Mouse (Mus musculus): ENCODE results near the gene Tmem143. TPM values are rescaled to one million over a fixed set of nuclear protein-coding genes. Genes with fewer than 3 reads are reported as not detected.
"Not testable (repeated sequence)": the region's sequence is repeated elsewhere in the genome, so short reads cannot be mapped to it uniquely, and the experiment has no call there.

Gene Tmem143
- polyA plus RNA-seq, 1 experiment from 2014 or later: 4.4 TPM

DNA sequence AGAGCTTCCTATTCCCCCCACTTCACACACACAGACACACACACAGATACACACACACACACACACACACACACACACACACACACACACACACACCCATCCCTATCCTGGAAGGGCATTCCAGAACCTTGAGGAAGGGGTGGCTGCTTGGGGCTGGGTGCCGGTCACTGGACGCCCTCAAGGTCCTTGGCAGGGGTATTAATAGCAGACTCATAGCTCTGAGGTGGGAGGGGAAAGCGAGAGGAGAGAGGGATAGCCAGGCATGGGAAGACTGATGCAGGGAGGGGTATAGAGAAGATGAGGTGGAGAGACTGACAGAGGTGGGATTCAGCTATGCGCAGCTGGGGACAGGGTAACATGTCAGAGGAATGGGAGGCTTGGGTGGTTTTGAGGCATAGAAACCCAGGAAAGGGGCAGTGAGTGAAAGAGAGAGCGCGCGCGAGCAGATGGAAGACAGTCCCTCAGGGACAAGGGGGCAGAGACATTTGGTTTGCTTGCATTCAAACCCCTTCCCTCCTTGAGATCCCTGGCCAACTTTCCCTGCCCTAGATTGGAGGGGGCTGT, 27.6 kb upstream of the Tmem143 start:
- WGBS: 7% methylated on average over 8 of the region's 8 CpGs
- Histone ChIP-seq H3K4me2 (replicated peaks) (peak overlapping the region; percentile 85), H3K9ac (peak overlapping the region; percentile 36), H3K9me3 (no peaks in the 10 kb centered on the region), H3K36me3 (no peaks in the 10 kb centered on the region), H3K4me1 (peaks cover 61% of the 10 kb centered on the region), H3K4me3 (peak overlapping the region; percentile 27), H3K27me3 (replicated peaks) (peaks cover 64% of the 10 kb centered on the region), H3K27ac (no peak overlapping the region)
- no peak for ATAC-seq (ENCODE audit: low FRiP score, low read depth)

DNA sequence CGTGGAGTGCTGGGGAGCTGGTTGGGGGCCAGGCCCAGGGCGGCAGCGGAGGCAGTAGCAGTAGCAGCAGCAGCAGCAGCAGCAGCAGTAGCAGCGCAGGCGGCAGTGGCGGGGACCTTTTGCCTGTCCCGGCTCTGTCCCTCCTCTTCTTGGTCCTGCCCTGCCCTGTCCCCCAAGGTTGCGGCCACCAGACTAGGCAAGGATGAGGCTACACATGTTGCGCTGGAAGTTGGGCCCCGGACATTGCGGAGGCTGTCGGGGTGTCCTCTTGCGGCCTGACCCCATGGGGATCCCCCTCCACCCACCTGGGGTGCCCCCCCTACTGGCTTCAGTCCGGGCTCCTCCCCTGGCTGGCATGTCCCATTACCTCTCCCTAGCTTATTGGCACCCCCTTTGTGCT, 27.0 kb upstream of the Tmem143 start:
- Histone ChIP-seq H3K27me3 (replicated peaks) (peaks cover 64% of the 10 kb centered on the region), H3K4me2 (replicated peaks) (peak overlapping the region; percentile 85), H3K36me3 (0 out of 2 replicates have a peak, but pooled peaks cover 4% of the 10 kb centered on the region), H3K4me3 (peak overlapping the region; percentile 27), H3K4me1 (peaks cover 66% of the 10 kb centered on the region), H3K27ac (no peak overlapping the region), H3K9ac (peak overlapping the region; percentile 36), H3K9me3 (no peaks in the 10 kb centered on the region)
- ATAC-seq (ENCODE audit: low FRiP score, low read depth): no peak
- 7% methylated on average over 14 of the region's 14 CpGs for WGBS

DNA sequence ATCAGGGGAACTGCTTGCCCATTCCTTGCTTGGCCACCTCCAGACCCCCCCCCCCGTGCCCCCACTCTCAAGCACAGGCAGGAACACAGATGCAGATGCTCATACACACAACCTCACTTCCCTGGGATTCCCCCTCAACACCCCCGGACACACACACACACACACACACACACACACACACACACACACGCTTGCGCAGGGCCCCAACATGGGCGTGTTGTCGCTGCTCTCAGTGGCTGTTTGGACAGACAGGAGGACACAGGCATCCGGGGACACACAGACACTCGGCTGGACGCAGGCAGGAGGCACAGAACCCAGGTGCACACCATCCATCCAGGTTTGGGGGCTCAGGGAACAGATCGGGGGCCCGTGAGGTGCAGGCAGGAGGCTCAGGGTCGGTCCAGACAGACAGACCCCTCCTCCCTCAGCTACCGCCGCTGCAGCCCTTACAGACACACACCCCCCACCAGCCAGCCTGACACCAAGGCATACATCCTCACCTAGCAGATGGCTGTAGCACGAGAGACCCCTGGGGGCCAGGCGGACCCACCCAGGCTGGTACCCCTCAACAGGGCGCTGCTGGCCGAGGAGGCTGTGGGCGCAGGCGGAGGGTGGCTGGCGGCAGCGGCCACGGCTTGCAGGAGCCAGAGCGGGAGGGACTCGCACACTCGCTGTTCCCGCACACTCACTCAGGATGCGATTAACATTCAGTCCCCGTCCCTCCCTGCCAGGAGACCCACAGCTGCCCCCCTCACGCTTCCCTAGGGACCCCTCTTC, 26.3 kb upstream of the Tmem143 start:
- 3% methylated on average over 30 of the region's 30 CpGs for WGBS
- peaks cover 70% of the 10 kb centered on the region for H3K4me1 ChIP-seq
- H3K4me3 ChIP-seq: peak overlapping the region; percentile 27
- ATAC-seq (ENCODE audit: low FRiP score, low read depth): no peak
- H3K27me3 ChIP-seq (replicated peaks): peaks cover 61% of the 10 kb centered on the region
- peak overlapping the region; percentile 36 for H3K9ac ChIP-seq
- peak overlapping the region; percentile 85 for H3K4me2 ChIP-seq (replicated peaks)
- peaks cover 6% of the 10 kb centered on the region; the same call in 1 of the 2 replicates for H3K36me3 ChIP-seq
- no peaks in the 10 kb centered on the region for H3K9me3 ChIP-seq
- no peak overlapping the region for H3K27ac ChIP-seq

DNA sequence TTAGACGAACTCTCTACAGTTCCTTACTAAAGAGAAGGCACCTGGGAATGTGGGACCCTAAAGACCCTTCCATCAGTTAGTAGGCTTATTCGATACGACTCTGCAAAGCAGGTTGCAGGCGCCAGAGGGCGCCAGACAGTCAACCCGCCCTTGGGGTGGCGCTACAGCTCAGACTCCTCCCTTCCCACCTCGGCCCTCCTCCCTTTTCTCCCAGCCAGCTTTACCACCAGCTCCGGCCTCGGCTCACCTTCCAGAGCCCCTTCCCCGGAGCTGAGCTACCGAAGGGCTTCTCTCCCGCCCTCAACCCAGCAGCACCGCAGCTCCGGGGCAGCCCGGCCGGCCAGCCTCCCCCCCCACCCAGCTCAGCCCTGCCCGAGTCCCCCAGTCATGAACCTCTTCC, 24.1 kb upstream of the Tmem143 start, which contains the start of gene Kdelr1:
Gene Kdelr1, plus strand, starts transcription at position 149 of the 400 bp plus-strand sequence.
- H3K27me3 ChIP-seq (replicated peaks): peaks cover 45% of the 10 kb centered on the region
- peak; percentile 53 for ATAC-seq (ENCODE audit: low FRiP score, low read depth)
- H3K36me3 ChIP-seq: peaks cover 27% of the 10 kb centered on the region
- no peaks in the 10 kb centered on the region for H3K9me3 ChIP-seq
- H3K4me2 ChIP-seq (replicated peaks): peak within 1 kb of the TSS; percentile 88
- peak within 1 kb of the TSS; percentile 29 for H3K27ac ChIP-seq
- peak within 1 kb of the TSS; percentile 65 for H3K4me3 ChIP-seq
- WGBS: under 1% methylated on average over 18 of the region's 18 CpGs
- peak within 1 kb of the TSS; percentile 89 for H3K9ac ChIP-seq
- H3K4me1 ChIP-seq: peaks cover 53% of the 10 kb centered on the region

DNA sequence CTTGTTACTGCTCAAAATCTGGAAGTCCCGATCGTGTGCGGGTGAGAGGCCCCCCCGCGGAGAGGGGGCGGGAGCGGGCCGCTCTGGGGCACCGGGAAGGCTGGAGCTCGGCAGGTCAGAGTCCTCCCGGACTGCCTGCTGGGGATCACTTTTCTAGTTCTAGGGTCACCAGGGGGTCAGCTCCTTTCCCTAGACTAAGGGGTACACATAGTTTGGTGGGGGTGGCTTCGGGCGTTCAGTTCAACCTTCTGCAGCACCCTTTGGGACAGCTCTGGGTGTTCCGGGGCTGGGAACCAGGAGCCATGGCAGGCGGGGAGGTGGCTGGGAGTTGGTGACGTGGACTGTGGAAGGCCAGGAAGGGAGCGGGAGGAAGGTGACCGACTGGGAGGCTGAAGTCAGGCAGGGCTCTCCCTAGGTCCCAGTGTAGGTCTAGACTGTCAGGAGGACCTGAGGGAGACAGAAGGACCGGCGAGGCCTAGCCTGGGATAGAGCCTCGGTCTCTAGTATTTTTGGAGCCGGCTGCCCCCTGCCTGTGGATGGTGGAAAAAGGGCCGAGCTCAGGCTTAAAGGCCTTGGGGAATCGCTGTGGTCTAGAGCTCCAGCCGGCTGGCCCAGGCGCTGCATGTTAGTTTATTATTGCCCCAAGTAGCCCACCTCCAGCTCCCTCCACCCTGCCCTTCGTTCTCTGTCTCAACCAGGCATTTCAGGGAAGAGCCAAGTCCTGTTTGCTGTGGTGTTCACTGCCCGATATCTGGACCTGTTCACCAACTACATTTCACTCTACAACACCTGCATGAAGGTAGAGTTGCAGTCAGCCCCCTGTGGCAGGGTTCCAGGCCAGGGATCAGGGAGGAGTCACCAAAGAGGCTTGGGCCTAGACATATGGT, 23.4 kb upstream of the Tmem143 start:
- H3K9me3 ChIP-seq: no peaks in the 10 kb centered on the region
- peaks cover 38% of the 10 kb centered on the region for H3K27me3 ChIP-seq (replicated peaks)
- H3K4me2 ChIP-seq (replicated peaks): peak overlapping the region; percentile 88
- peak; percentile 27 for ATAC-seq (ENCODE audit: low FRiP score, low read depth)
- H3K36me3 ChIP-seq: peaks cover 31% of the 10 kb centered on the region
- WGBS: 2% methylated on average over 28 of the region's 28 CpGs
- H3K4me1 ChIP-seq: peaks cover 47% of the 10 kb centered on the region
- H3K27ac ChIP-seq: peak overlapping the region; percentile 29
- peak overlapping the region; percentile 65 for H3K4me3 ChIP-seq
- H3K9ac ChIP-seq: peak overlapping the region; percentile 89

DNA sequence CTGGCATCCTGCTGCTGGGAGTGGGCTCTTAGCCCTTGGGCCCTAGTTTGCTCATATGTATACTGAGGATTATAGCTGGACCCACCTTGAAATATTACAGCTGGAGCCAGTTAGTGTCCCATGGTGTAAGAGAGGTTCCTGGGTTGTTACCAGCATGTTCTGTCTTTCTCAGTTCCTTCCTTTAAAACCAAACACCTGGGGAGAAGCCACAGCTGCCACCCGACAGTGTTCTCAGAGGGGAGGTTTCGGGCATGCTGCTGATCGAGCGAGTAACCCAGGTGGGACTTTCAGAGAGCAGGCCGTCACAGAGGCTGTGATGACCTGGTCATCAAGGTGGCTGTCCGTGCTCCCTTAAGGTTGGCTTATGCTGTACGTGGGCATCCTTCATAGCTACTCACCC, 19.8 kb upstream of the Tmem143 start:
- Histone ChIP-seq H3K4me3 (no peak overlapping the region), H3K4me1 (peaks cover 17% of the 10 kb centered on the region), H3K9me3 (no peaks in the 10 kb centered on the region), H3K27ac (no peak overlapping the region), H3K4me2 (replicated peaks) (no peak overlapping the region), H3K36me3 (peaks cover 65% of the 10 kb centered on the region), H3K9ac (no peak overlapping the region), H3K27me3 (replicated peaks) (peaks cover 2% of the 10 kb centered on the region; the same call in 1 of the 2 replicates)
- whole genome bisulfite sequencing: 96% methylated on average over 7 of the region's 7 CpGs
- ATAC-seq (ENCODE audit: low FRiP score, low read depth): no peak

DNA sequence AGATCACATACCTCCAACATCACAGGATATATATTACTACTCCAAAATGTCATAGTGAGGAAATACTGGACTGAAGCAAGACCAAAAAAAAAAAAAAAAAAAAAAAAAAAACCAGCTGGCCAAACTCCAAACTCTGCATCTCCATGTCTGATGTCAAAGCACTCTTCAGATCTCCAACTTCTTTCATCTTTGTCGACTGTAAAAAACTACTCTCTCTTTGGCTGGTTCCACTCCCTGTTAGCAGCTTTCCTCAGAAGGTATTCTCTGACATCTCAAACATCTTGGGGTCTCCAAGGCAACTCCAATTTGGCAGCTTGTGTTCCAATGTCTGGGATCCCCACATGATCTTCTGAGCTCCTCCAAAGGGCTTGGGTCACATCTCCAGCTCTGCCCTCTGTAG, 18.5 kb upstream of the Tmem143 start, which contains the start of gene Grin2d:
Gene Grin2d, minus strand, starts transcription at position 101 of the 400 bp plus-strand sequence.
- not testable (repeated sequence) for H3K4me3 ChIP-seq; H3K4me2 ChIP-seq (replicated peaks); ATAC-seq (ENCODE audit: low FRiP score, low read depth); H3K9ac ChIP-seq; H3K27me3 ChIP-seq (replicated peaks); H3K9me3 ChIP-seq; H3K27ac ChIP-seq
- 94% methylated on average over 1 of the region's 1 CpGs for WGBS
- H3K4me1 ChIP-seq: peaks cover 17% of the 10 kb centered on the region
- peaks cover 78% of the 10 kb centered on the region for H3K36me3 ChIP-seq

DNA sequence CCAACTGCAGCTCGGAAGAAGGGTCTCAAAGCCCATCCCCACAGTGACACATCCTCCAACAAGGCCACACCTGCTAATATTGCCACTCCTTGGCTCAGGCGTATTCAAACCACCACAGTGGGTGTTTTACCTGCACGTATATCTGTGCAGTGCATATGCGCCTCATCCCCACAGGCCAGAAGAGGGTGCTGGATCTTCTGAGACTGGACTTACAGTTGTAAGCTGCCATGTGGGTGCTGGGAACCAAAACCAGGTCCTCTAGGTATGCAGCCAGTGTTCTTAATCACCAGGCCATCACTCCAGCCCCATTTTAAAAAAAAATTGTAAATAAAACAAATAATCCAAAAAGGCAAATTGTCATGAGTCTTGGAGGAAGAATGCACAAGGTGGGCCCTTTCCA, 16.2 kb upstream of the Tmem143 start:
- no peaks in the 10 kb centered on the region for H3K4me1 ChIP-seq
- 97% methylated on average over 4 of the region's 4 CpGs for WGBS
- H3K9me3 ChIP-seq: no peaks in the 10 kb centered on the region
- no peak overlapping the region for H3K9ac ChIP-seq
- H3K4me2 ChIP-seq (replicated peaks): no peak overlapping the region
- H3K27me3 ChIP-seq (replicated peaks): no peaks in the 10 kb centered on the region
- no peak overlapping the region for H3K27ac ChIP-seq
- no peak for ATAC-seq (ENCODE audit: low FRiP score, low read depth)
- peaks cover 93% of the 10 kb centered on the region for H3K36me3 ChIP-seq
- no peak overlapping the region for H3K4me3 ChIP-seq

DNA sequence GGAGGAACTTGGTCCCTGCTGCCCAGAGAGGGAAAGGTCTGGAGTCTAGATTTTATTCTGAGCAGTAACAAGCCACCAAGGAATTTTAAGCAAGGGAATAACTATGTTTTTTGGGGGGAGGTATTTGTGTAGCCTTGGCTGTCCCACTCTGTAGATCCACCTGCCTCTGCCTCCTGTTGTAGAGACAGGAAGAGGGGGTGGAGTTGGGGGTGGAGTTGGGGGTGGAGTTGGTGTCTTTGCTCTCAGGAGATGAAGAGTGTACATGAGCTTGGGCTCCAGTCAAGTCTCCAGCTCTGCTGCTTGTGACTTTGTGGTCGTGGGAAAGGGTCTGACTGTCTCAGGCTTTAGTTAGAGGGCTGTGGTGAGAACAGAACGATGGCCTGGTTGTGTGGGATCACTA, 15.7 kb upstream of the Tmem143 start:
- no peaks in the 10 kb centered on the region for H3K27me3 ChIP-seq (replicated peaks)
- H3K4me1 ChIP-seq: no peaks in the 10 kb centered on the region
- H3K9me3 ChIP-seq: no peaks in the 10 kb centered on the region
- no peak overlapping the region for H3K4me2 ChIP-seq (replicated peaks)
- no peak for ATAC-seq (ENCODE audit: low FRiP score, low read depth)
- 88% methylated on average over 2 of the region's 2 CpGs for WGBS
- H3K9ac ChIP-seq: no peak overlapping the region
- H3K36me3 ChIP-seq: peaks cover 88% of the 10 kb centered on the region
- no peak overlapping the region for H3K27ac ChIP-seq
- H3K4me3 ChIP-seq: no peak overlapping the region

DNA sequence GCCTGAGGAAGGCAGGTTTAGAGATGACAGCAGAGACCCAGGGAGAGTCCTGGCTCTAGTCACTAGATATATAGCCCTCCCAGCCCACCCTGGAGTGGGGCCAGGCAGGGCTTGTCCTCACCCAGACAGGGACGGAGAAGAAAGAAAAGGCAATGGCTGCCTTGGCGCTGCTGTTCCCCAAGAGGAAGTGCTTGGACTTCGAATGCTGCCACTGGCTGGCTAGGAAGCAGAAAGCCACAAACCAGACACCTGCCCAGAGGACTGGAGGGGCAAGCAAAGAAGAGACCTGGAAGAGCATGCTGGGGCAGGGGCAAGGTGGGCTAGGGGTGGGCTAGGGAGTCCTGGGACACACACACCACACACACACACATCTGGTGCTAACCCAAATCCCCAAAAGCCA, 9.5 kb upstream of the Tmem143 start:
- Histone ChIP-seq H3K9ac (peak overlapping the region; percentile 21; the same call in 1 of the 2 replicates), H3K9me3 (no peaks in the 10 kb centered on the region), H3K4me2 (replicated peaks) (no peak overlapping the region), H3K27ac (no peak overlapping the region), H3K4me1 (no peaks in the 10 kb centered on the region), H3K36me3 (peaks cover 31% of the 10 kb centered on the region), H3K27me3 (replicated peaks) (no peaks in the 10 kb centered on the region), H3K4me3 (no peak overlapping the region)
- 57% methylated on average over 3 of the region's 3 CpGs for WGBS
- no peak for ATAC-seq (ENCODE audit: low FRiP score, low read depth)

DNA sequence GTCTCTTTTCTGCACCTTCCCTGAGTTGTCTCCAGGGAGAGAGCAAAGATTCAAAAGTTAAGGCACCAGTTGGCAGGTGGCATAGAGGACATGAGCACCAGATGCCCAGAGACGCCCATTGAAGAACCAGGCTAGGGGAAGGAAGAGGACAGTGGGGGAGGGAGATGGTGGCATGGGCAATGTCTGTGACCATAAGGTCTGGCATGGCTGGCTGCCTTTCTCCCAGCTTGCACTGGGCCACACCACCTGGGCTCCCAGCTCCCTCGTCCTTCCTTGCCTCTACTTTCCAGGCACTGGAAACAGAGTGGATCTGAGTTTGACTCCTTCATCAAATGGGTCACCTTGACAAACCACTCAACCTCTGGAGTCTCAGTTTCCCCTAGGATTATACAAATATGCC, 4.1 kb upstream of the Tmem143 start:
- Histone ChIP-seq H3K27me3 (replicated peaks) (0 out of 2 replicates have a peak, but pooled peaks cover 6% of the 10 kb centered on the region), H3K9me3 (no peaks in the 10 kb centered on the region), H3K4me1 (peaks cover 6% of the 10 kb centered on the region), H3K27ac (no peak overlapping the region), H3K36me3 (no peaks in the 10 kb centered on the region), H3K4me2 (replicated peaks) (no peak overlapping the region), H3K9ac (no peak overlapping the region), H3K4me3 (no peak overlapping the region)
- ATAC-seq (ENCODE audit: low FRiP score, low read depth): no peak
- WGBS: 89% methylated on average over 2 of the region's 2 CpGs

Data from neural tube, embryonic 12.5 days (tissue).